Comparison of ENCODE assay signal across 10 mouse cellular contexts in the genomic region with DNA sequence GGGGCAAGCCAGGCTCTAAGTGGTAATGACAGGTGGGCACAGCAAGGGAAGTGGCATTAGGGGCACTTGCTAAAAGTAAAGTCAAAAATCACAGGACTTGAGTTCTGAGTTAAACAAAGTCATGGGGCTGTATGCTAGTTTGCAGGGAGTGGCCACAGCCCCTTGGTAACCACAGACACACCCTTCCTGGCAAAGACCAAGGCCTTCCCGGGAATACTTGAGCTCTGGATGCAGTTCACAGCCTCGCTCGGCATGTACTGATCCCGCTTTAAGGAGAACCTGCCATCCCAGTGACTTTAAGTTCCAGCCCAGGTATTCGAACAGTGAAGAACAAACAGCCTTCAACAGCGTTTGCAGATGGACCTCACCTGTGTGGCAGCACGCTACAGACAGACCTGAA.
A peak's percentile ranks its signal among the peaks of the same experiment; 100 is the strongest.
DNase-seq lines count a peak whose midpoint lies in the region; ATAC-seq and TF ChIP-seq lines count a peak whose summit lies in the region.
"Had no signal": no experiment of that assay in that cellular context is flagged by ENCODE, and none has a peak within 500 bp of the region (broad histone marks: within the 10 kb centered on the region; RNA-seq: fewer than 3 reads in every experiment).

No protein-coding gene starts in this region.

- H3K9me3 ChIP-seq in lung, embryonic 16.5 days (ENCODE audit: control insufficient read depth, low read length) = no peaks in the 10 kb centered on the region
- H3K9me3 ChIP-seq in hindbrain, embryonic 12.5 days (replicated peaks) = no peaks in the 10 kb centered on the region
- H3K9me3 ChIP-seq in midbrain, postnatal 0 days (ENCODE audit: low read length) = no peaks in the 10 kb centered on the region

- peak; percentile 74 for ATAC-seq in lung, embryonic 16.5 days (ENCODE audit: low read depth)
- ATAC-seq in hindbrain, embryonic 12.5 days (ENCODE audit: low FRiP score) = no peak
- ATAC-seq in midbrain, postnatal 0 days (ENCODE audit: low FRiP score) = no peak

- no peak overlapping the region for H3K4me3 ChIP-seq in lung, embryonic 16.5 days (ENCODE audit: low read length)
- no peak overlapping the region for H3K4me3 ChIP-seq in hindbrain, embryonic 12.5 days
- no peak overlapping the region for H3K4me3 ChIP-seq in midbrain, postnatal 0 days (ENCODE audit: low read depth, low read length)

- no peaks in the 10 kb centered on the region for H3K27me3 ChIP-seq in lung, embryonic 16.5 days (ENCODE audit: control insufficient read depth, insufficient read depth, low read depth, low read length)
- H3K27me3 ChIP-seq in hindbrain, embryonic 12.5 days = no peaks in the 10 kb centered on the region
- H3K27me3 ChIP-seq in midbrain, postnatal 0 days (ENCODE audit: insufficient read depth, low read length) = no peaks in the 10 kb centered on the region

- TF ChIP-seq CTCF in midbrain, postnatal 0 days (IDR thresholded peaks at IDR 0.05) = no peak

- no peaks in the 10 kb centered on the region for H3K36me3 ChIP-seq in lung, embryonic 16.5 days (ENCODE audit: control insufficient read depth, insufficient read depth, low read length)
- H3K36me3 ChIP-seq in hindbrain, embryonic 12.5 days = no peaks in the 10 kb centered on the region
- no peaks in the 10 kb centered on the region for H3K36me3 ChIP-seq in midbrain, postnatal 0 days (ENCODE audit: insufficient read depth, low read length)

- no peak overlapping the region for H3K9ac ChIP-seq in lung, embryonic 16.5 days (ENCODE audit: low read length)
- no peak overlapping the region for H3K9ac ChIP-seq in hindbrain, embryonic 12.5 days
- no peak overlapping the region for H3K9ac ChIP-seq in midbrain, postnatal 0 days (replicated peaks; ENCODE audit: low read length, poor library complexity, severe bottlenecking)

- peaks cover 22% of the 10 kb centered on the region for H3K4me1 ChIP-seq in lung, embryonic 16.5 days (replicated peaks; ENCODE audit: control insufficient read depth, insufficient read depth, low read length)
- peaks cover 30% of the 10 kb centered on the region for H3K4me1 ChIP-seq in hindbrain, embryonic 12.5 days
- H3K4me1 ChIP-seq in midbrain, postnatal 0 days (ENCODE audit: insufficient read depth, low read length) = peaks cover under 1% of the 10 kb centered on the region; the same call in 1 of the 2 replicates

- 50% methylated on average over 7 of the region's 7 CpGs for WGBS in lung, embryonic 16.5 days
- WGBS in hindbrain, embryonic 12.5 days = 93% methylated on average over 7 of the region's 7 CpGs
- 88% methylated on average over 7 of the region's 7 CpGs for WGBS in midbrain, postnatal 0 days

- H3K4me2 ChIP-seq in lung, embryonic 16.5 days (ENCODE audit: low read depth, low read length) = no peak overlapping the region
- H3K4me2 ChIP-seq in hindbrain, embryonic 12.5 days (replicated peaks) = no peak overlapping the region
- H3K4me2 ChIP-seq in midbrain, postnatal 0 days (ENCODE audit: low read depth, low read length, poor library complexity, severe bottlenecking) = no peak overlapping the region

- peak; percentile 69 to 80 for DNase-seq in heart, adult 18-20 months
- DNase-seq in heart, adult 8-10 months (ENCODE audit: low spot score) = no peak
- peak; percentile 31 for DNase-seq in ES-CJ7 (ENCODE audit: low read depth, low spot score)
- peak; percentile 42 for DNase-seq in c-Kit-positive CD71-positive TER-119-positive erythroid progenitor cells, embryonic 14.5 days (ENCODE audit: low spot score)
- no peak for DNase-seq in embryo, embryonic 11 days
- no peak for DNase-seq in midbrain, postnatal 0 days (ENCODE audit: low spot score)
- DNase-seq: kidney, postnatal 10 days had no signal

- peak overlapping the region; percentile 49 for H3K27ac ChIP-seq in lung, embryonic 16.5 days (ENCODE audit: low read length)
- H3K27ac ChIP-seq in hindbrain, embryonic 12.5 days = no peak overlapping the region
- no peak overlapping the region for H3K27ac ChIP-seq in midbrain, postnatal 0 days (ENCODE audit: low read depth, low read length)
- H3K27ac ChIP-seq: macrophage had no signal

Comparison
In these comparisons a context has a peak if more than half of its experiments do, and no peak if none do; other contexts are left out.
1. DNase-seq: peak in heart, adult 18-20 months (2 of 2), ES-CJ7 (single experiment) and c-Kit-positive CD71-positive TER-119-positive erythroid progenitor cells, embryonic 14.5 days (single experiment); none in heart, adult 8-10 months (single experiment), embryo, embryonic 11 days (single experiment) and midbrain, postnatal 0 days (single experiment).